Mouse (Mus musculus): Measurements from ENCODE around the gene Slc24a1.

Gene Slc24a1

GRCm38 (mm10) chr9:64937491-64937890 lies 13.9 kb downstream of the Slc24a1 start:
- no peak for DNase-seq (ENCODE audit: low spot score in 2 of 2)

GRCm38 (mm10) chr9:64936508-64936907 lies 14.9 kb downstream of the Slc24a1 start:
- DNase-seq (ENCODE audit: low spot score in 2 of 2), result peak; percentile 62 to 74

- no peak for DNase-seq (ENCODE audit: low spot score in 2 of 2)
These were observed 17.2 kb downstream of the Slc24a1 start for GRCm38 (mm10) chr9:64934015-64934754.

DNA sequence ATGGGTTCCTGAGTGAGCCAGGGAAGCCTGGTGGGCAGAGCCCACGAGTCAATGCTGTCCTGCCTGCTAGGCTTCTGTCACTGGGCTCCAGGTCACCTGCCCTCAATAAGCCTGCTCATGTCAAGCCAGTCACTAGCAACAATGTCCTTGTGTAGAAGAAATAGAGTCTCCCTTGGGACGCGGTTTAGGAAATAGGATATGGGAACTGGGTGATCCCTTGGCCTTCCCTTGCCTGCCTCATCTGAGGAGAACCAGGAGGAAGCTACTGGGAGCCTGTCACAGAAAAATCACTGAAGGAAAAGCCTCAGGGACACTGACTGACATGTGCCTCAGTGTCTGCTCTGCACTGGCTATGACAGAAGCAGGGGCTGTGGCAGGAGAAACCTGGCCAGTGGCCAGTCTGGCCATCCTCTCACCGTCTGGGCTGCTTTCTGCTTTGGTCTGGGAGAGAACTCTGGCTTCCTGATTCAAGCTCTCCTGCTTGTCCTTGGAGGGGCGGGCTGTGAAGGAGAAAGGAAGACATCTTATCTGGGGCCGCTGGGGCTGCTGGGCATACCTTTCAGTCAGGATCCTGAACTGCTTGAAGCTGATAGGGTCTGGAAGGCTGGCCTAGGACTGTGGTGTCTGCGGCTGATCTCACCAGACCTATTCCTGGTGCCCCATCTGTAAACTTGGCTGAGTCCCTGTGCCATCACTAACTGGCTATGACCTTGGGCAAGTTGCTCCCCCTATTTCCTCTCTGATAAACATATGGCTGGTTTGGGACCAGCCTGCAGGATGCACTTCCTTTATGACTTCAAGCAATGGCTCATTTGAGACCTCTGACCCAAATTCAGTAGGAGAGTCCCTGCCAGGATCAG lies 19.4 kb downstream of the Slc24a1 start:
- no peak for DNase-seq (ENCODE audit: low spot score in 2 of 2)

GRCm38 (mm10) chr9:64930256-64930655 lies 21.2 kb downstream of the Slc24a1 start:
- no peak for DNase-seq (ENCODE audit: low spot score in 2 of 2)

GRCm38 (mm10) chr9:64926201-64926991 lies 25.0 kb downstream of the Slc24a1 start:
- peak; percentile 84 to 86 for DNase-seq (ENCODE audit: low spot score in 2 of 2)

- DNase-seq (ENCODE audit: low spot score in 2 of 2), result no peak
These were observed 25.6 kb downstream of the Slc24a1 start for GRCm38 (mm10) chr9:64925771-64926170.

DNA sequence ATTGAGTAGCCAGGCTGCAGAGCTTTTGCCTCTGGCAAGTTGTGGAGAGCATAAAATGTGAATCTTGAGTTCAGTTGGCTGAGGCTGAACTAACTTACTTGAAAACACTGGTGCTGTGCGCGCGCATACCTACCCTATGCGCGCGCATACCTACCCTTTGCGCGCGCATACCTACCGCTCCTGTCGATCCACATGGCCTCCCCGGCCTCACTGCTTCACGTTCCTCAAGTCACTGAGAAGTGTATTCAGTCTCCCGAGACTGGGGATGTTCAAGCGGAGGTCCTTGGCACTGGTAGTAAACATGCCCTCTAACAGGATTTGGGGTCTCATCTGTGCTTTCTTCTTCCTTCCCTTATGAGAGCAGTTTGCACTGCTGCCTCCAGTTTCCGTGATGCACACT lies 32.8 kb downstream of the Slc24a1 start:
- DNase-seq (ENCODE audit: low spot score in 2 of 2), result no peak

- no peak for DNase-seq (ENCODE audit: low spot score in 2 of 2)
These were observed 36.8 kb downstream of the Slc24a1 start for GRCm38 (mm10) chr9:64914629-64915028.

DNA sequence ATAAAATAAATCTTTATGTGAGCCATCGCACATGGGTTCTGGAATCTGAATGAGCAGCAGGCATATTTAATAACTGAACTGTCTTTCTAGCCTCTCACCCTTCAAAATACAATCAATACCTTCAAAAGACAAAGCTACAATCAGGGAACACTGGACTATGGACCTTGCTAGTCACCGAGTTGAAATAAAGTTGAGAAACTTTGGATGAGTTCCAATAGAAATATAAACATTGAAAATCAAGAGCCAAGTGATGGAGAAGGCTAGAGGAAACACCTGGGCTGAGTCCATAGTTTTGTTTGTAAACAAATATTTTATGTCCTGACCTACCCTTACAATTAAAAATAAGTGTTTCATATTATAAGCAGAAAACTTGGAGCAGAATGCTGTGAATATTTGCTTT lies 37.4 kb downstream of the Slc24a1 start:
- DNase-seq (ENCODE audit: low spot score in 2 of 2), result no peak

DNA sequence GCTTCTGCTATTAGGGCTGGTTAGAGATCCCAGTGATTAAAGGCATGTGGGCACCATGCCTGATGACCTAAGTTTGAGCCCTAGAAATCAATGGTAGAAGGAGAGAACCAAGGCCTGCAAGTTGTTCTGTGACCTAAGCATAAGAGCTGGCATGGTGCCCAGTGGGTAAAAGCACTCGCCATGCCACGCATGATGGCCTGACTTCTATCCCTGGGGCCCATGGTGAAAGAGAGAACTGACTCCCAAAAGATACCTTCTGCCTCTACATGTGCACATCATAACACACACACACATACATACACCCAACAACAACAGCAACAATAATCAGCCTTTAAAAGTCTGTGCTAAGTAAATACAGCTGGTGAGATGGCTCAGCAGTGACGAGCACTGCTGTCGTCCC lies 38.0 kb downstream of the Slc24a1 start:
- no peak for DNase-seq (ENCODE audit: low spot score in 2 of 2)

DNA sequence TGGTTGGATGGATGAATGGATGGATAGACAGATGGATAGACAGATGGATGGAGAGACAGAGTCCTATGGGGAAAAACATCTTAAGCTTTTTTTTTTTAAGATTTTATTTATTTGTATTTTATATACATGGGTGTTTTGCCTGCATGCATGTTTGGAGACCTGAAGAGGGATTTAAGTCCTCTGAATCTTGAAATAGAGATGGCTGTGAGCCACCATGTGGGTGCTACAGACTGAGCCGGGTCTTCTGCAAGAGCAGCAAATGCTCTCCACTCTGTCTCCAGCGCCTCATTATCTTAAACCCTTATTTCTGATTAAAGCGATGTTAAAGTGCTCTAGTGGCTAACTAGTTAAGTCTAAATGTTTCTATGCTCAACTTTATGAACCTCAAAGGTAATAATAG lies 44.0 kb downstream of the Slc24a1 start:
- no peak for DNase-seq (ENCODE audit: low spot score in 2 of 2)

DNA sequence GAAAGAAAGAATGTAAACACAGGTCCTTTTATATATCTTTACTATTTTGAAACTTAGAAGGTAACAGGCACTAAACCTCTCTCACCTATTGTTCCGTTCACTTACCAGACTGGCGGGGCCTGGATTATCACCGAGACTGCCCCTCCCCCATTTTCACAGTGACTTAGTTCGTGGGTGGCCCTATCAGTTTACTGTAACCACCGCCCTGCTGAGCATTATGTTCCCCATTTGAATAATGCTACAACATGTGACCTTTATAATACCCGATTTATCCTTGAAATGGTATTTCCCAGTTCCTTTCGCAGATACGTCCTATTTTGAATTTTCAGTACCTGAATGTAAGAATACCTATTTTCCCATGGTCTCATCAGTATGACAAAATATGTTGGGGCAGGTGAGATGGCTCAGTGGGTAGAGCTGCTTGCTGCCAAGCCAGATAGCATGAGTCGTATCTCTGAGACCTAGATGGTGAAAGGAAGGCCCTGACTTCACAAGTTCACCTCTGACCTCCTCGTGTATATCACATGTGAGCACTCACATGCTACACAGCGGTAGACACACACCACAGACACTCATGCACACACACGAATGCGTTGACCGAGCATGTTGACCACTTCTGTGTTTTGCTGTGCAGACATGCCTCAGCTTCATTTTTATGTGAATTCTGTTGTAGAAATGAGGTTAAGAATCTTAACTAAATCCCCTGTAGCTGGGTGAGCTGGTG lies 46.3 kb downstream of the Slc24a1 start:
- no peak for DNase-seq (ENCODE audit: low spot score in 2 of 2)

DNA sequence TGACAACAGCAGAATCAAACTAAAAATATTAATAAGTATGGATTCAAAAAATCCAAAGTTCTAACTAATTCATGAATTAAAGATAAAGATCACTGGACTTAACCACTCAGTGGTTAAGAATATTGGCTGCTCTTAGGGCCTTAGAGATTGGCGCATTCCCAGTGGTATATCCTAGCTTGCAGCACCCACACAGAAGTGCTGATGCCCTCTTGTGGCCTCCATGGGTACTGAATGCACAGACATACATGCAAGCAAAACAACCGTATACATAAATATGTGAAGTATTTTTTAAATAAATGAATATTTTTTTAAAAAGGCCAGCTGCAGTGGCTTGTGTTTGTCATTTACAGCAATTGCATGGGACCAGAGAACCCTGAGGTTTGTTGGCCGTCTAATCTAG lies 48.0 kb downstream of the Slc24a1 start:
- peak; percentile 71 to 78 for DNase-seq (ENCODE audit: low spot score in 2 of 2)

DNA sequence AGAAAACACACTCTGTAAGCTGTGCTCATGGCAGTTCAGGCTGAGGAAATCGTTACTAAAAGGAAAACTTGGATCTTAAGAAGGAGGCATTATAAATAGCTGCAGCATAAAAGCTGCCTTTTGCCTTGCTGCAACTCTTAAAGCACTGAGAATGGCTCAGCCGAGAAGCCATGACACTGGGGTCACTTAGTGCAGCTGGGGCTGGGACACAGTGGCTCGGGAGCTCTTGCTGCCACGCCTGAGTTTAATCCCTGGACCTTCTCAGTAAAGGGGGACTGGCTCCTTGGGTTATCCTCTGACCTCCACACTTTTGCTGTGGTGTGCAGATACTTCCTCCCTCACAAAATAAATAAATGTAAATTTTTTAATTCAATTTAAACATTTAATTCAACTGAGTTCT lies 48.5 kb downstream of the Slc24a1 start:
- DNase-seq (ENCODE audit: low spot score in 2 of 2), result no peak

- peak; percentile 28 to 31 for DNase-seq (ENCODE audit: low spot score in 2 of 2)
These were observed 54.8 kb downstream of the Slc24a1 start for GRCm38 (mm10) chr9:64896605-64897004.

DNA sequence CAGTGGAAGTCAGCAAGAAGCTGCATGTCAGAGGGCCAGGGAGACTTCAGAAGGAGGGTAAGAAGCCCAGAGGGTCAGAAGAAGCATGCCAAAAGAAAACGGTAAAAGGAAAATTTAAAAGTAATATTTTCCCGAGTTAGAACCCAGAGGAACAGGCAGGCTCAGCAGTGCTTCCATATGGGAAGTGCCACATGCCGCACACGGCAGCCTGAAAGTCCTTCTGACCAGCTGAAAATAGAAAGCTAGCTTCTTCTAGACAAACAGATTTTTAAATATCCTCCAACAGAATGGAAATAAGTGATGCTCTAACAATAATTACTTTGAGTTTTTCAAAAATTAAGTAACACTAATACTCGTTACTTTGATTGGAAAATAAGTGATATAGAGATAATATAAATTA lies 65.4 kb downstream of the Slc24a1 start:
- no peak for DNase-seq (ENCODE audit: low spot score in 2 of 2)

Data from right cerebral cortex, adult 2 months (tissue).